Mouse (Mus musculus): ENCODE results near the gene Tspan13.

- TF ChIP-seq CTCF (IDR thresholded peaks at IDR 0.05; ENCODE audit: borderline replicate concordance, insufficient read depth, low read depth, low read length) = no peak
- TF ChIP-seq POLR2A (IDR thresholded peaks at IDR 0.05; ENCODE audit: borderline replicate concordance, insufficient read depth, low read length) = no peak
These were observed 48.2 kb downstream of the Tspan13 start for GRCm38 (mm10) chr12:35994098-35994497.

All from cerebellum, adult 2 months (tissue).